Mouse (Mus musculus) forebrain, embryonic 12.5 days (tissue): ENCODE measurements at regions not wholly inside any gene's neighbourhood (a gene's known extent, or its start where the extent isn't known, plus 50 kb on each side); places are given as distances from the start of the nearest gene placed in this dataset.

Experiments used
- ATAC-seq: fragments of 200-750 bp; cut with Nextera tagmentation; 2 replicates; pipeline ENCODE4 v1.8.0; 2017; ENCODE audit warnings: moderate TSS enrichment; ENCODE audit not compliant: low FRiP score
- H3K27ac ChIP-seq: fragments of 300-500 bp; sonication (generic); 2 replicates; pipeline ENCODE4 v1.5.1; 2016; ENCODE audit warnings: mild to moderate bottlenecking
- H3K27me3 ChIP-seq: fragments of 300-500 bp; sonication (generic); 2 replicates; pipeline ENCODE4 v1.6.1; 2016; ENCODE audit warnings: mild to moderate bottlenecking
- H3K36me3 ChIP-seq: fragments of 300-500 bp; sonication (generic); replicated peaks from 2 replicates; pipeline ENCODE4 v1.6.1; 2016; ENCODE audit warnings: mild to moderate bottlenecking
- H3K4me1 ChIP-seq: fragments of 300-500 bp; sonication (generic); 2 replicates; pipeline ENCODE4 v1.6.1; 2016
- H3K4me2 ChIP-seq: fragments of 300-500 bp; sonication (generic); 2 replicates; pipeline ENCODE4 v1.6.1; 2016; ENCODE audit warnings: mild to moderate bottlenecking, moderate library complexity
- H3K4me3 ChIP-seq: fragments of 300-500 bp; sonication (generic); replicated peaks from 2 replicates; pipeline ENCODE4 v1.5.1; 2016; ENCODE audit warnings: mild to moderate bottlenecking
- H3K9ac ChIP-seq: fragments of 300-500 bp; sonication (generic); 2 replicates; pipeline ENCODE4 v1.6.1; 2016; ENCODE audit warnings: mild to moderate bottlenecking
- H3K9me3 ChIP-seq: fragments of 300-500 bp; sonication (generic); 2 replicates; pipeline ENCODE4 v1.6.1; 2016
- WGBS: fragments of 180-500 bp; shearing (Covaris S2); methylation state at CpG from one replicate; pipeline ENCODE4 v1.1.7; 2016; 5-methylcytosine and 5-hydroxymethylcytosine counted together

GRCm38 (mm10) chr7:117930392-117930791, 185.6 kb downstream of the Rps15a start:
- no peak overlapping the region for H3K4me3 ChIP-seq
- ATAC-seq, result peak; percentile 6; the same call in 1 of the 2 replicates
- 36% methylated on average over 9 of the region's 9 CpGs for WGBS
- no peaks in the 10 kb centered on the region for H3K9me3 ChIP-seq
- no peaks in the 10 kb centered on the region; the same call in 1 of the 2 replicates for H3K4me1 ChIP-seq
- H3K27me3 ChIP-seq, result no peaks in the 10 kb centered on the region
- no peaks in the 10 kb centered on the region for H3K36me3 ChIP-seq
- H3K27ac ChIP-seq, result no peak overlapping the region
- H3K4me2 ChIP-seq, result no peak overlapping the region
- H3K9ac ChIP-seq, result no peak overlapping the region

- 40% methylated on average over 1 of the region's 1 CpGs for whole genome bisulfite sequencing
- H3K4me2 ChIP-seq, result no peak overlapping the region
- H3K4me3 ChIP-seq, result no peak overlapping the region
- H3K4me1 ChIP-seq, result peaks cover 2% of the 10 kb centered on the region; the same call in 1 of the 2 replicates
- H3K27ac ChIP-seq, result no peak overlapping the region
- H3K36me3 ChIP-seq, result no peaks in the 10 kb centered on the region
- ATAC-seq, result no peak
- no peaks in the 10 kb centered on the region for H3K9me3 ChIP-seq
- H3K27me3 ChIP-seq, result no peaks in the 10 kb centered on the region
- H3K9ac ChIP-seq, result no peak overlapping the region
These were observed 189.6 kb downstream of the Rps15a start for GRCm38 (mm10) chr7:117926396-117926795.

GRCm38 (mm10) chr7:117922270-117922669, 193.7 kb downstream of the Rps15a start:
- Histone ChIP-seq H3K9me3 (no peaks in the 10 kb centered on the region), H3K36me3 (no peaks in the 10 kb centered on the region), H3K9ac (no peak overlapping the region), H3K4me3 (no peak overlapping the region), H3K4me1 (peaks cover 2% of the 10 kb centered on the region; the same call in 1 of the 2 replicates), H3K4me2 (no peak overlapping the region), H3K27ac (no peak overlapping the region), H3K27me3 (no peaks in the 10 kb centered on the region)
- ATAC-seq, result no peak

GRCm38 (mm10) chr7:117918206-117918995, 197.6 kb downstream of the Rps15a start:
- H3K9ac ChIP-seq, result no peak overlapping the region
- 95% methylated on average over 10 of the region's 10 CpGs for WGBS
- no peaks in the 10 kb centered on the region for H3K9me3 ChIP-seq
- no peak for ATAC-seq
- no peak overlapping the region for H3K4me2 ChIP-seq
- no peaks in the 10 kb centered on the region for H3K36me3 ChIP-seq
- no peaks in the 10 kb centered on the region for H3K27me3 ChIP-seq
- H3K4me3 ChIP-seq, result no peak overlapping the region
- H3K27ac ChIP-seq, result no peak overlapping the region
- H3K4me1 ChIP-seq, result no peaks in the 10 kb centered on the region

GRCm38 (mm10) chr7:117916915-117917314, 199.1 kb downstream of the Rps15a start:
- no peak overlapping the region for H3K4me2 ChIP-seq
- no peaks in the 10 kb centered on the region for H3K27me3 ChIP-seq
- H3K36me3 ChIP-seq, result no peaks in the 10 kb centered on the region
- no peaks in the 10 kb centered on the region for H3K4me1 ChIP-seq
- no peak overlapping the region for H3K9ac ChIP-seq
- WGBS, result 90% methylated on average over 6 of the region's 6 CpGs
- H3K9me3 ChIP-seq, result no peaks in the 10 kb centered on the region
- no peak overlapping the region for H3K27ac ChIP-seq
- ATAC-seq, result no peak
- H3K4me3 ChIP-seq, result no peak overlapping the region

GRCm38 (mm10) chr7:117912453-117912852, 203.5 kb downstream of the Rps15a start:
- H3K4me3 ChIP-seq, result no peak overlapping the region
- no peak overlapping the region for H3K27ac ChIP-seq
- H3K4me2 ChIP-seq, result no peak overlapping the region
- no peaks in the 10 kb centered on the region for H3K27me3 ChIP-seq
- no peak for ATAC-seq
- H3K9ac ChIP-seq, result no peak overlapping the region
- H3K9me3 ChIP-seq, result no peaks in the 10 kb centered on the region
- WGBS, result 90% methylated on average over 3 of the region's 3 CpGs
- no peaks in the 10 kb centered on the region for H3K36me3 ChIP-seq
- H3K4me1 ChIP-seq, result no peaks in the 10 kb centered on the region

- Histone ChIP-seq H3K9me3 (no peaks in the 10 kb centered on the region), H3K27ac (no peak overlapping the region), H3K36me3 (no peaks in the 10 kb centered on the region), H3K4me3 (no peak overlapping the region), H3K4me1 (no peaks in the 10 kb centered on the region), H3K27me3 (no peaks in the 10 kb centered on the region), H3K4me2 (no peak overlapping the region), H3K9ac (no peak overlapping the region)
- WGBS, result 87% methylated on average over 3 of the region's 3 CpGs
- ATAC-seq, result no peak
These were observed 204.9 kb downstream of the Rps15a start for GRCm38 (mm10) chr7:117911062-117911461.

GRCm38 (mm10) chr7:117896528-117896927, 219.5 kb downstream of the Rps15a start:
- no peak overlapping the region for H3K4me2 ChIP-seq
- no peaks in the 10 kb centered on the region for H3K9me3 ChIP-seq
- no peak overlapping the region for H3K9ac ChIP-seq
- 80% methylated on average over 2 of the region's 2 CpGs for WGBS
- no peak overlapping the region for H3K27ac ChIP-seq
- H3K4me3 ChIP-seq, result no peak overlapping the region
- no peaks in the 10 kb centered on the region for H3K27me3 ChIP-seq
- no peaks in the 10 kb centered on the region for H3K36me3 ChIP-seq
- H3K4me1 ChIP-seq, result no peaks in the 10 kb centered on the region
- no peak for ATAC-seq

GRCm38 (mm10) chr7:117887288-117887687, 228.7 kb downstream of the Rps15a start:
- no peak overlapping the region for H3K27ac ChIP-seq
- H3K36me3 ChIP-seq, result no peaks in the 10 kb centered on the region
- 90% methylated on average over 6 of the region's 6 CpGs for WGBS
- H3K9me3 ChIP-seq, result no peaks in the 10 kb centered on the region
- H3K4me3 ChIP-seq, result no peak overlapping the region
- H3K9ac ChIP-seq, result no peak overlapping the region
- ATAC-seq, result no peak
- H3K4me2 ChIP-seq, result no peak overlapping the region
- H3K27me3 ChIP-seq, result no peaks in the 10 kb centered on the region
- peaks cover 12% of the 10 kb centered on the region for H3K4me1 ChIP-seq

- H3K4me2 ChIP-seq, result no peak overlapping the region
- peak; percentile 61; the same call in 1 of the 2 replicates for ATAC-seq
- H3K9ac ChIP-seq, result no peak overlapping the region
- WGBS, result 3% methylated on average over 13 of the region's 13 CpGs
- H3K9me3 ChIP-seq, result no peaks in the 10 kb centered on the region
- no peak overlapping the region for H3K27ac ChIP-seq
- no peaks in the 10 kb centered on the region for H3K36me3 ChIP-seq
- no peak overlapping the region for H3K4me3 ChIP-seq
- H3K4me1 ChIP-seq, result peaks cover 15% of the 10 kb centered on the region
- no peaks in the 10 kb centered on the region for H3K27me3 ChIP-seq
These were observed 233.2 kb downstream of the Rps15a start for GRCm38 (mm10) chr7:117882803-117883202.

GRCm38 (mm10) chr7:117878903-117879302, 237.1 kb downstream of the Rps15a start:
- Histone ChIP-seq H3K4me2 (no peak overlapping the region), H3K36me3 (no peaks in the 10 kb centered on the region), H3K27ac (no peak overlapping the region), H3K27me3 (no peaks in the 10 kb centered on the region), H3K9me3 (no peaks in the 10 kb centered on the region), H3K4me1 (peaks cover 11% of the 10 kb centered on the region), H3K4me3 (no peak overlapping the region), H3K9ac (no peak overlapping the region)
- no peak for ATAC-seq
- WGBS, result 73% methylated on average over 7 of the region's 7 CpGs

GRCm38 (mm10) chr7:117875241-117875640, 240.7 kb downstream of the Rps15a start:
- WGBS, result 90% methylated on average over 2 of the region's 2 CpGs
- Histone ChIP-seq H3K4me1 (0 out of 2 replicates have a peak, but pooled peaks cover 7% of the 10 kb centered on the region), H3K27ac (no peak overlapping the region), H3K4me3 (no peak overlapping the region), H3K9me3 (no peaks in the 10 kb centered on the region), H3K4me2 (no peak overlapping the region), H3K9ac (no peak overlapping the region), H3K27me3 (no peaks in the 10 kb centered on the region), H3K36me3 (no peaks in the 10 kb centered on the region)
- no peak for ATAC-seq

- Histone ChIP-seq H3K9ac (no peak overlapping the region), H3K4me1 (no peaks in the 10 kb centered on the region), H3K4me3 (no peak overlapping the region), H3K36me3 (no peaks in the 10 kb centered on the region), H3K9me3 (no peaks in the 10 kb centered on the region), H3K4me2 (no peak overlapping the region), H3K27me3 (no peaks in the 10 kb centered on the region), H3K27ac (no peak overlapping the region)
- no peak for ATAC-seq
- 71% methylated on average over 6 of the region's 6 CpGs for WGBS
These were observed 256.6 kb downstream of the Rps15a start for GRCm38 (mm10) chr7:117859419-117859818.
